Mouse (Mus musculus) erythroid progenitor cell, adult 5-6 weeks (primary cell): ENCODE results near the gene Grin2c. TPM values are rescaled to one million over a fixed set of nuclear protein-coding genes. Genes with fewer than 3 reads are reported as not detected.
A peak's percentile ranks its signal among the peaks of the same experiment; 100 is the strongest.

Experiments
- ATAC-seq: replicated peaks from 2 replicates; pipeline ENCODE4 v1.8.0; 2016; ENCODE audit warnings: moderate number of reproducible peaks, mild to moderate bottlenecking, moderate TSS enrichment, inconsistent platforms; ENCODE audit not compliant: poor library complexity, low FRiP score, severe bottlenecking
- total RNA-seq, 2 experiments: library from RNA; stranded (forward) in 1 of 2; stranded (reverse) in 1 of 2; fragments of 150-400 nt in 1 of 2; fragments of 186-747, 209-891 nt in 1 of 2; gene quantifications; 2 replicates each; pipeline versions ENCODE4 v1.2.3 to v1.2.4; 2015 to 2017; ENCODE audit warnings: low replicate concordance in 2 of 2

The Grin2c gene
- total RNA-seq, 2 experiments from 2014 or later, result not detected

- no peak for ATAC-seq
Measured at GRCm38 (mm10) chr11:115285282-115285681, 18.2 kb upstream of the Grin2c start.

- ATAC-seq, result no peak
Measured at GRCm38 (mm10) chr11:115283891-115284620, 17.0 kb upstream of the Grin2c start.

DNA sequence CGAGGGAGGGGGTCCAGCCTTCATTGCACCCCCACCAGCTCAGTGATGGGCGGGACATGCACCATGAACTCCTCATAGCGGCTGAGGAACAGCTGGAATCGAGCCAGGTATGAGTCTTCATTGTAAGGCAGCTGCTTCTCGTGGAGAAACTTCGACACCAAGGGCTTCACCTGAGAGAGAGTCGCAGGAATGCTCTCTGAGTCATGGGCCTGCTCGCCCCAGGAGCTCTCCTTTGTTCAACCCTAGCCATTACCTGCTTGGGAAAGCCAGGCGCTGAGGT is 16.4 kb upstream of the Grin2c start:
- ATAC-seq, result no peak

DNA sequence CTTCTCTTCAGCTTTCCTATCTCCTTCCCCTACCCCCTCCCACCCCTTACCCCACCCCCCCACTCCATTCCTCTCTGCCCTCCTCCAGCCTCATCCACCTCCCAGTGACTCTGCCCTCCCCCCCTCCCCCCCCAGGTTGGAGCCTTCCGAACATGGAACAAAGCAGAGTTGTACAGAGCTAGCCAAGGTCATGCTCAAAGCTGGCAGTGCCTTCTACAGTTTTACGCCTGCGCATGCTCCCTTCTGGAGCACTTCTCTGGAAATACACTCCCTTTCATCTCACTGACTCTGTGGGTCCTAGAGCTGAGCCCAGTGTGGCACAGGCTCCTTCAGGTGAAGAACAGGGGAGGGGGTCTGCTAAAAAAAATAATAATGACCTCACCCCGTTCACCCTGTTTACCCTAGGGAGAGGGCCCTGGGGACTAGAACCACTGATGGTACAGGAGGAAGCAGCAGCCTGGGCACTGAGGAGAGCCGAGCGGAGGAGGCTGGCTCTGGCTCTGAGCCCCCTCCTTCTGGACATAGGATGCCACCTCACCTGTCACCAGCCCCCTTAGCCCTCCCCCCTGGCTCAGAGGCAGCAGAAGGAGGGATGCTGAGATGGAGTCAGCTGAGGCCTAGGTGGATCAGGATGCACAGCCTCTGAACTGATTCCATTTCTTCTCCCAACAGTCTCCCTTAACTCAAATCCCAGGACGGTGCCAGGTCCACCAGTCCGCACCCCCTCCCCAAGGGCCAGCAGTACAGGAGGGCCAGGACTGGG is 15.9 kb upstream of the Grin2c start:
- no peak for ATAC-seq

DNA sequence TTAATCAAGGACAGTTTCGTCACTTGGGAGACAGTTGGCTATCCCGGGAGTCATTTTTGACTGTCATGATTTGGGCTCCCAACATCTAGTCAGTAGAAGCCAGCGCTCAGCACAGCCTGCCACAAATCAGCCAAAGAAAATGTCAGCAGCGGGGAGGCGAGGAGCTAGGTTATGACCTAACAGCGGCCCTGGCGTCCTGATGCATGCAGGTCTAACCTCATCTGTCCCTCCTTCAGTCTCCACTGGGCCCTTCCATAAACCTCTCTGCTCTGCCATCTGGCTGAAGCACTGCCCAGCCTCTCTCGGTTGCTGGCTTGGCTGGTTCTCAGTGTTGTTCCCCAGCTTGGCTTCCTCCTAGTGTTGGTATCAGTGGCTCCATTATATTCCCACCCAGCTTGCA is 15.3 kb upstream of the Grin2c start:
- ATAC-seq, result no peak

- ATAC-seq, result no peak
Measured at GRCm38 (mm10) chr11:115279726-115280125, 12.7 kb upstream of the Grin2c start.

- no peak for ATAC-seq
Measured at GRCm38 (mm10) chr11:115278176-115278575, 11.1 kb upstream of the Grin2c start.

- ATAC-seq, result no peak
Measured at GRCm38 (mm10) chr11:115277604-115277975, 10.5 kb upstream of the Grin2c start.

DNA sequence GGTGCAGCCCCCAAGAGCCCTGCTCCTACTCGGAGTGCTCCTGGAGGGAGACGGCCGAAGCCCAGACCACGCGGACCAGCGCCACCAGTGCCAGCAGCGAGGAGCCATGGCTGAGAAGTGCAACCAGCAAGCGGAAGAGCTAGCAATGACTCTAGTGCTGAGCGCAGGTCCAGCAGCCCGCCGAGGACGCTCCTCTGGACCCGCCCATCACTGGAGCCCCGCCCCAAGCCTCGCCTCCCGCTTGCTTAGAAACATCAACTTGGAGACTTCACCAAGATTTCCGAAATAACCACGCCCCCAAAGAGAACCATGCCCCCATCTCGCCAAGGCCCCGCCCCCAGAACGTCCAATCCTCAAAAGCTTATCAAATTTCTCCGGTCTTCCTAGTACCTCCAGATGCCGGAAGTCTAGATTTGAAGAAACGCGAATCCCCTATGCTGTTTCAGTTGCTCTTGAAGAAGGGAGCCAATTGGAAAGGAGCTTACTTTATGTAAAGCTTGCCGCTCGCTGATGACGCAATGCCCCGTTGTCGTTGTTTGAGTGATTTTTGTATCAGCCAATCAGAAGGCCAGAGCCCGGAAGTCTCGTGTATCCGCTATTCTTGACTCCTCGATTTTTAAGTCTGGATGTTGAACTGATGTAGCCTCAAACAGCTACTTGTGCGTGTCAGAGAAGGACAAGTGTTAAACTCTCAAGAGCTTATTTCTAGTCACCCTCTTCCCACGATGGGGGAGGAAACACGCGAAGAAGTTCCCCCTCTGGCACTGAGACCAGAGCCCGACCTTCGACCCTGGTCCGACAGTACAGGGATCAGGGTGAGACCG is 9.9 kb upstream of the Grin2c start, which contains the start of gene Fdxr:
Gene Fdxr (minus strand): TSS at position 271 of the 824 bp plus-strand sequence.
- ATAC-seq, result peak; percentile 92

GRCm38 (mm10) chr11:115275954-115276353 is 8.9 kb upstream of the Grin2c start:
- no peak for ATAC-seq

GRCm38 (mm10) chr11:115275509-115275908 is 8.5 kb upstream of the Grin2c start:
- ATAC-seq, result no peak

GRCm38 (mm10) chr11:115274771-115275170 is 7.7 kb upstream of the Grin2c start:
- no peak for ATAC-seq

DNA sequence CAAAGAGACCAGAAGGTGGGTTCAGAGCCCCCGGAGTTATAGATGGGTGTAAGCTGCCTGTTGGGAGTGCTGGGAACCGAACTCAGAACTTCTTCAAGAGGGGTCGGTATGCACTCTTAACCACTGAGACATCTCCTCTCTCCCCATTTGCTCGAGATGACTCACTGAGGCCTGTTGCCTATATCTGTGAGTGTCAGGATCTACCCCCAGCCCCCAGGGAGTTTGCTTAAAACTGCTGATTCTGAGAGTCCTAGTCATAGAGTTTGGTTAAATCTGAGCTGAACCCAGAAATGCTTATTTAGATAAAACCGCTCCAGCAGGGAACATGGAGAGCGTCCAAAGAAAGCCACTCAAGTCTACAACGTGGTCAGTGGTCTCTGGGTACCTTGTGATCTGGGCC is 7.1 kb upstream of the Grin2c start:
- no peak for ATAC-seq

DNA sequence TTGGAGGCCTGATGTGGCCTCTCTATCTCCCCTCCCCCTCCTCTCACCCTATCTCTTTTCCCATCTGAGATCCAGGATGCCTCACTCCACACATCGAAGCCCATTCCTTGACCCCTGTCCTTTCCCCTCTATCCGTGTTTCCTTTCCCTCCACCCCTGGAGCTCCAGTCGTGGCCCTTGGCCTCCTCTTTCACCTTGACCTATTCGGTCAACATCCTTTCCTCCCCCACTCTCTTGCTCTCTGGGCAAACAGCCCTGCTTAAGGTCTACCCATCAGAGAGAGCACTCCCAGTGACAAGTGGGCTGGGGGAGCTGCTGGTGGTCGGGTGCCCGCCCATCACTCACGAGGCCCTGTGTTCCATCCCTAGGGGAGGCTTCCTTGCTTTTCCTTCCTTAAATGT is 6.7 kb upstream of the Grin2c start:
- no peak for ATAC-seq

GRCm38 (mm10) chr11:115272894-115273498 is 6.0 kb upstream of the Grin2c start:
- ATAC-seq, result no peak

- no peak for ATAC-seq
Measured at GRCm38 (mm10) chr11:115271481-115271880, 4.4 kb upstream of the Grin2c start.

GRCm38 (mm10) chr11:115271052-115271451 is 4.0 kb upstream of the Grin2c start:
- ATAC-seq, result no peak

DNA sequence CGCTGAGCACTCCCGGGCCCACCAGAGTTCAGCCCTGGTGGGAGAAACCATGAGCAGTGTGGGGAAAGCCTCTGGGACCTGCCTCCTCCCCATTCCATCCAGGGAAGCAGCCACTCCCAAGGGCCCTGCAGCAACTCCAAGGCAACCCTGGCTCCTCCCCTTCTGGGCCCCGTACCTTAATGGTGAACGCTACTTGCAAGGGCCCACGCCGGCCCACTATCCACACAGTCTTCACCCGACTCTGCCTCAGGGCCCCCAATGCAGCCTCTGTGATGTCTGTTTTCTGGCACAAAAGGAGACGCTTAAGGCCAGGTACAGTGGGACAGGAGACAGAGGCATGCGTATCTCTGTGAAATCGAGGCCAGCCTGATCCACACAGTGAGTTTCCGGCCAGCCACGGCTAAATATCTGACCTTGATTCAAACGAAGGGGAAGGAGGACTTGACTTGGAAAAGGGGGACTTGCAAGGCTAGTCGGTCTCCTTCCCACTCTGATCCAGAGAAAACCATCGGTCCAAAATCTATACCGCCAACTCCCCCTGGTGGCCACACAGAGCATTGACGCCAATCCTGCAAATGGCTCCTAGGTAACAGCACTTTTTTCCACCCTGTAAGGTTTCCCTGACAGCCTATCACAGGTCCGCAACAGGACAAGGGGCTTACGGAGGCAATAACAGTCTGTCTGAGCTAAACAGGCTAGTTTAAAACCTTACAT is 3.3 kb upstream of the Grin2c start:
- ATAC-seq, result peak; percentile 69

- no peak for ATAC-seq
Measured at GRCm38 (mm10) chr11:115269330-115270066, 2.5 kb upstream of the Grin2c start.
